Mouse (Mus musculus) midbrain, embryonic 14.5 days (tissue): ENCODE data around the gene Fam198a. TPM values are rescaled to one million over a fixed set of nuclear protein-coding genes. Genes with fewer than 3 reads are reported as not detected.
A peak's percentile ranks its signal among the peaks of the same experiment; 100 is the strongest.

Source experiments
- ATAC-seq: fragments of 200-750 bp; cut with Nextera tagmentation; 2 replicates; pipeline ENCODE4 v1.8.0; 2017; ENCODE audit warnings: moderate number of reproducible peaks, moderate library complexity; ENCODE audit not compliant: low FRiP score, low TSS enrichment
- DNase-seq: peaks from one replicate; pipeline ENCODE4 v3.0.0-alpha.2; 2015
- H3K27ac ChIP-seq: fragments of 300-500 bp; sonication (generic); replicated peaks from 2 replicates; pipeline ENCODE4 v1.5.1; 2014; ENCODE audit warnings: mild to moderate bottlenecking, low read depth, low read length, moderate library complexity
- H3K27me3 ChIP-seq: fragments of 300-500 bp; sonication (generic); 2 replicates; pipeline ENCODE4 v1.6.1; 2014; ENCODE audit warnings: low read length, control low read depth, mixed read lengths; ENCODE audit not compliant: control insufficient read depth, insufficient read depth
- H3K36me3 ChIP-seq: fragments of 300-500 bp; sonication (generic); 2 replicates; pipeline ENCODE4 v1.6.1; 2014; ENCODE audit warnings: low read length, control low read depth; ENCODE audit not compliant: control insufficient read depth, insufficient read depth
- H3K4me1 ChIP-seq: fragments of 300-500 bp; sonication (generic); 2 replicates; pipeline ENCODE4 v1.6.1; 2014; ENCODE audit warnings: mild to moderate bottlenecking, antibody characterized with exemption, low read length, control low read depth; ENCODE audit not compliant: control insufficient read depth, insufficient read depth
- H3K4me2 ChIP-seq: fragments of 300-500 bp; sonication (generic); 2 replicates; pipeline ENCODE4 v1.6.1; 2014; ENCODE audit warnings: mild to moderate bottlenecking, low read length, moderate library complexity
- H3K4me3 ChIP-seq: fragments of 300-500 bp; sonication (generic); replicated peaks from 2 replicates; pipeline ENCODE4 v1.5.1; 2014; ENCODE audit warnings: low read depth, low read length
- H3K9ac ChIP-seq: fragments of 300-500 bp; sonication (generic); replicated peaks from 2 replicates; pipeline ENCODE4 v1.6.1; 2014; ENCODE audit warnings: mild to moderate bottlenecking, low read length, moderate library complexity
- H3K9me3 ChIP-seq: fragments of 300-500 bp; sonication (generic); 2 replicates; pipeline ENCODE4 v1.6.1; 2016; ENCODE audit warnings: low read length, control low read depth, mixed read lengths; ENCODE audit not compliant: control insufficient read depth
- WGBS: fragments of 180-500 bp; shearing (Covaris S2); extraction: QIAGEN DNeasy Blood & Tissue Kit; methylation state at CpG from one replicate; pipeline ENCODE4 v1.1.7; 2014; 5-methylcytosine and 5-hydroxymethylcytosine counted together
- polyA plus RNA-seq: library from polyadenylated mRNA; unstranded; fragments of >200 nt; fragmentation: Nextera tagmentation; extraction: Ambion mirVana; gene quantifications from 2 replicates; pipeline ENCODE4 v1.2.1, GENCODE M21; 2014

Fam198a gene
- polyA plus RNA-seq, 1 experiment from 2014 or later: 0.80 TPM

DNA sequence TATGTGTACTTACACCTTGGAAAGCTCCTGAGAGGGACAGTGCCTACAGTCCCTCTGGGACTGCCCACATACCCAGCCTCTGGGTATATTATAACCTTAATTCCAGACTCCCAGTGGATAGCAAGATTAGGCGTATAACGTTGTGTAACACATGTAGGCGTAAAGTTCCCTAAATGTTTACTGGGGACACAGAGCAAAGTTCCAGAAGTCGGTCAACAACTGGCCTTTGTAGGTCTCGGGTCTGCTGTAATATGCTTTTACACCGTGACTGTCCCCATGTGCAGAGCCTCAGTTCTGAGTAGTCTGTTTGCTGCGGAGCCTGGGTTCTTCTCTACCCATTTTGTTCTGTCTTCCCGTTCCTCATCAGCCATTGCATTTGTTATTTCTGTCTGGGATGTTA is 27.3 kb upstream of the Fam198a start:
- DNase-seq (no peak), ATAC-seq (no peak)
- 90% methylated on average over 8 of the region's 8 CpGs for WGBS
- no peaks in the 10 kb centered on the region for H3K27me3 ChIP-seq
- H3K9me3 ChIP-seq: no peaks in the 10 kb centered on the region
- no peak overlapping the region for H3K9ac ChIP-seq
- no peaks in the 10 kb centered on the region for H3K4me1 ChIP-seq
- no peak overlapping the region for H3K4me3 ChIP-seq
- no peak overlapping the region for H3K4me2 ChIP-seq
- H3K27ac ChIP-seq: no peak overlapping the region
- H3K36me3 ChIP-seq: no peaks in the 10 kb centered on the region

DNA sequence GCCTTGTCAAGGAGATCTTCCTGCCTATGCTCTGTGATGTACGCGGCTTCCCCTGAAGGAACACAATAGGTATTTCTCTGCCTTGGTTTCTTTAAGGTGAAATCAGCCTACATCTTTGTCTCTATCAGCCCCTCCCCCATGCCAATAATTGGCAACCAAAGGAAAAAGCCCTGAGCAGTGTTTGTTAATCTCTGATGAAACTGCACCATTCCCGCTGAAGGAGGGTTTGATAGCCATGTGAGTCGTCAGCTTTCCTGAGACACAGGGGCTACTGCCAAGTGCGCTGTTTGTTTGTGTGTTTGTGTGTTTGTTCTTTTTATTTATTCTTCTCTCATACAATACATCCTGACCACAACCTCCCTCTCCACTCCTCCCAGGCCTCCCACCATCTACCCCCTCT is 26.9 kb upstream of the Fam198a start:
- H3K27ac ChIP-seq: no peak overlapping the region
- no peaks in the 10 kb centered on the region for H3K4me1 ChIP-seq
- no peaks in the 10 kb centered on the region for H3K27me3 ChIP-seq
- H3K4me2 ChIP-seq: no peak overlapping the region
- DNase-seq: no peak
- no peaks in the 10 kb centered on the region for H3K36me3 ChIP-seq
- no peaks in the 10 kb centered on the region for H3K9me3 ChIP-seq
- no peak overlapping the region for H3K9ac ChIP-seq
- WGBS: 73% methylated on average over 5 of the region's 5 CpGs
- no peak for ATAC-seq
- no peak overlapping the region for H3K4me3 ChIP-seq

DNA sequence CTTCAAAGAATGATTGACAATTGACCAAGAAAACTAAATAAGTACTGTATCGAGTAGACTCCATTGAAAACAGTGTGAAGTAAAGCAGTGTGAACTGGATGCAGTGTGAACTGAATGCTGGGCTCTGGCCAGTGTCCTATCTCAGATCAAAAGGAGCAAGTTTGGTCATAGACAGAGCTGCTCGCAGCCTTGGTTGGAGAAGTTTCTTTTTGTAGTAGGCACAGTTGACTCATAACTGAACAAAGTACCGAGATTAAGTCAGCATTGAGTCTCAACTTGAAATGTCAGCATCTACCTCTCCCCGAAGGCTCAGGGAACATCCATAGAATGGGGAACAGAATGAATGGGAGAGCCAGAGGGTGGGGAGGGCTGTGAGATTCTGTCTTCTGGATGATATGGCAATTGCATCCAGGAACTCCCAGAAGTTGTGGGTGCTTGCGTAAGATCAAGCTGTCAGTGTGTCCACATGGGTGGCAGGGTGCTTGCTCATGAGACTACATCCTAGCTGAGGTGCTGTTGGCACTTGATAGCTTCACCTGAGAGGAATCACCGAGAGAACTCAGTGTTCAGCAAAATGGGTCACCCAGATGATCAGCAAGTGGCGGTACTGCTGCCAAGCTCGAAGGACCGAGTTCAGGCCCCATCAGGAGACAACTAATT is 25.8 kb upstream of the Fam198a start:
- no peak for DNase-seq
- no peak overlapping the region for H3K4me2 ChIP-seq
- WGBS: 90% methylated on average over 9 of the region's 9 CpGs

DNA sequence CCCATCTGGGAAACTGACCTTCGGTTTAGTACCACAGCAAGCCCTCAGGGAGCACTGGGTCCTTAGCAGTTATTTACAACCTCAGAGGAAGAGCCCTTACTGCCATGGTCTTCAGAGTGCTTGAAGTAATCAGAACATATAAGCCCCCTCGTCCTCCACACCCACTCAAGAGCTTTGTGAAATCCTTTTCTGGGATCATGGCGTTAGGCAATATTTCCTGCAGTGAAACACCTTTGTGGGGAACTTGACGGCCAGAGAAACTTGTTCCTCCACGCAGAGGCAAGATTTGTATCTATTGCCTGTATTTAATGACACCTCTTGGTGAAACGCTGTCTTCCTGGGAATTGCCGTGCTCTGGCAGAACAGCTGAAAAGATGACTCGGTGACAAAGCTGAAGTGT is 24.8 kb upstream of the Fam198a start:
- H3K4me2 ChIP-seq: no peak overlapping the region
- H3K36me3 ChIP-seq: no peaks in the 10 kb centered on the region
- no peaks in the 10 kb centered on the region for H3K4me1 ChIP-seq
- H3K27ac ChIP-seq: no peak overlapping the region
- 79% methylated on average over 8 of the region's 8 CpGs for WGBS
- H3K9me3 ChIP-seq: no peaks in the 10 kb centered on the region
- no peak overlapping the region for H3K4me3 ChIP-seq
- no peak for DNase-seq
- no peak overlapping the region for H3K9ac ChIP-seq
- H3K27me3 ChIP-seq: no peaks in the 10 kb centered on the region
- no peak for ATAC-seq

More for the DNA sequence above, 25.8 kb upstream of the Fam198a start:
- ATAC-seq: no peak
- H3K9me3 ChIP-seq: no peaks in the 10 kb centered on the region
- H3K4me1 ChIP-seq: no peaks in the 10 kb centered on the region
- H3K27me3 ChIP-seq: no peaks in the 10 kb centered on the region
- H3K36me3 ChIP-seq: no peaks in the 10 kb centered on the region
- no peak overlapping the region for H3K27ac ChIP-seq
- no peak overlapping the region for H3K9ac ChIP-seq
- no peak overlapping the region for H3K4me3 ChIP-seq

DNA sequence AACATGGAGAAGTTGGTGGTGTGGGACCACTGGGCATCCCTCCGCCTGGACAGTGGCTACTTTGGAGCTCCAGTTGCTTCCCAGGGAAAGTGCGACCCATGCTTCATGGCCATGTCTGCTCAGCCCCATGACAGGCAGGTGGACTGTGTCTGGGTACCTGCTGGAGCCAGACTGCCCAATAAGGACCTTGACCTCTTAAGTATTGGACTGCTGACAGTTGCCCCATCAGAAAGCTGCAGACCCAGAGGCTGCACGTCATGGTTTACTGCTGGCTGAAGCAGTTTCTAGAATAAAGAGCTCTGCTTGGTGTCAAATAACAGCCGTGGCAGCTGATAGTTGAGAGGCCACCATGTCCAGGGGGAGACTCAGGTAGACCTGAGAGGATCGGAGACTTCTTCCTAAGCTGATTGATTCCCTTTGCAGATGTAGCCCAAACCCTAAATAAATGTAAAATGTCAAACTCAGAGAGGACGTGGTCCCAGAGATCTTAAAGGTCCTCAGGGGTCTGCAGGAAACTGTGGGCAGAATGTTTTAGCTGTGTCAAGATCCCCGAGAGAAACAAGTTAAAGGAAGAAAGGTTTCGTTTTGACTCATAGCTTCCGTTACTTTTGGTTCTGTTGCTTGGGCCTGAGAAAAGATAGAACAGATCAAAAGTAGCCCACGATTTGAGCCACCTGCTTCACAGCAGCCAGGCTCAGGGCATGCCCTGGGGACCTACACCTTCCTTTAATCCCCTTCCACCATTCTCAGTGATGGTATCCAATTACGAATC is 24.0 kb upstream of the Fam198a start:
- Histone ChIP-seq H3K27ac (no peak overlapping the region), H3K9ac (no peak overlapping the region), H3K36me3 (no peaks in the 10 kb centered on the region), H3K4me3 (no peak overlapping the region), H3K27me3 (no peaks in the 10 kb centered on the region), H3K4me1 (no peaks in the 10 kb centered on the region), H3K4me2 (no peak overlapping the region), H3K9me3 (no peaks in the 10 kb centered on the region)
- 66% methylated on average over 11 of the region's 11 CpGs for WGBS
- ATAC-seq (no peak), DNase-seq (no peak)

DNA sequence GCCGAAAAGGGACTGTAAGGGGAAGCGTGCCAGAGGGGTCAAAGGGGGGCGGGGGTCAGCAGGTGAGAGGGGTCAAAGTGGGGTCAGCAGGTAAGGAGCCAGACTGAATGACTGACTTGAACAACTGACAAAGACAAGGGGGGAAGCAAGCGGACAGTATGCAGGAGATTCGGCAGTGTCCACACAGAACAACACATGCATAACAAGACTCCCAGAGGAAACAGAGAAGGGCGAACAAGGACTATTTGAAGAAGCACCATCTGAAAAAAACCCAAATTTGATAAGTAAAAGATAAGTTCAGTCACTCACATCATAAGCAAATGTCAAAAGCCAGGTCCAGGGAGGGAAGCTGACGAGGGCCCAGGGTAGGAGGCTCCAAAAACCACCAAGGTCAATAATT is 23.1 kb upstream of the Fam198a start:
- H3K9me3 ChIP-seq: no peaks in the 10 kb centered on the region
- ATAC-seq (no peak), DNase-seq (no peak)
- H3K4me1 ChIP-seq: no peaks in the 10 kb centered on the region
- no peak overlapping the region for H3K4me3 ChIP-seq
- H3K36me3 ChIP-seq: no peaks in the 10 kb centered on the region
- no peak overlapping the region for H3K4me2 ChIP-seq
- WGBS: 85% methylated on average over 7 of the region's 7 CpGs
- no peak overlapping the region for H3K9ac ChIP-seq
- H3K27ac ChIP-seq: no peak overlapping the region
- H3K27me3 ChIP-seq: no peaks in the 10 kb centered on the region

DNA sequence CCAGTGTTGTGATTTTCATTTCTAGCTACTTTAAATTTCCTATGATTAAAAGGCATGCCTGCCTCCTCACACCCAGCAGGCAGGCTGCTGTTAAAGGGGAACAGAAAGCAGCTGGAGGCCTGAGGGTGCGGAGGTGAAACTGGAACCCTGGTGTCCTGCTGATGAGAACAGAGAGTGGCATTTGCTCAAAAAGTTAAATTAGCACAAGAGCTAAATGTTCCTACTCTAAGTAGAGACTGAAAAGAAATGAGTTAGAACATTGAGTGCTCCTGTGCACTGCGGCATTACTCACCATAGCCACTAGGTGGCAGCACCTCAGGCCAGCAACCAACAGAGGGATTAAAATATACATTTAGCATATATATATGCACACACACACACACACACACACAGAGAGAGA is 22.3 kb upstream of the Fam198a start:
- H3K27me3 ChIP-seq: no peaks in the 10 kb centered on the region
- no peak overlapping the region for H3K4me3 ChIP-seq
- no peak for ATAC-seq
- H3K9me3 ChIP-seq: no peaks in the 10 kb centered on the region
- H3K36me3 ChIP-seq: no peaks in the 10 kb centered on the region
- no peak overlapping the region for H3K9ac ChIP-seq
- no peak overlapping the region for H3K27ac ChIP-seq
- DNase-seq: peak; percentile 76
- no peak overlapping the region for H3K4me2 ChIP-seq
- 25% methylated on average over 2 of the region's 2 CpGs for WGBS
- no peaks in the 10 kb centered on the region for H3K4me1 ChIP-seq

DNA sequence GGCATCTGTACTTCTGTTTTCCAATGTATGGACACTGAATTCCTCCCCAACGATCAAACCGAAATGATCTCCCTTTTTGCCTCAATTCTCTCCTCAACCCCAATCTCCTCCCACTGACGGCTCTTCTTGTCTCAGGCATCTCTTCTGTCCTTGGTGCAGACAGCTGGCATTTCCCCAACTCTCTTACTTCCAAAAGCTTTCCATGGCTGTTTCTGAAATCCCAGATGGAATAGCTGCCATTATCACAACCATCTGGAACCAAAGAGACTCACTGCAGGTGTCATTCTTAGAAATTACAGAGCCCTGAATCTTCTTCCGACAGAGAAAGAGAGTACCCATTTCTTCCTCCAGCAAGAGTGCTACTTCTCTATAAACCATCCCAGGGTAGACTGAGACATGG is 15.9 kb upstream of the Fam198a start:
- Histone ChIP-seq H3K9ac (no peak overlapping the region), H3K36me3 (no peaks in the 10 kb centered on the region), H3K4me1 (no peaks in the 10 kb centered on the region), H3K4me3 (no peak overlapping the region), H3K27me3 (no peaks in the 10 kb centered on the region), H3K27ac (no peak overlapping the region), H3K4me2 (no peak overlapping the region), H3K9me3 (no peaks in the 10 kb centered on the region)
- ATAC-seq (no peak), DNase-seq (no peak)
- WGBS: 84% methylated on average over 4 of the region's 4 CpGs

DNA sequence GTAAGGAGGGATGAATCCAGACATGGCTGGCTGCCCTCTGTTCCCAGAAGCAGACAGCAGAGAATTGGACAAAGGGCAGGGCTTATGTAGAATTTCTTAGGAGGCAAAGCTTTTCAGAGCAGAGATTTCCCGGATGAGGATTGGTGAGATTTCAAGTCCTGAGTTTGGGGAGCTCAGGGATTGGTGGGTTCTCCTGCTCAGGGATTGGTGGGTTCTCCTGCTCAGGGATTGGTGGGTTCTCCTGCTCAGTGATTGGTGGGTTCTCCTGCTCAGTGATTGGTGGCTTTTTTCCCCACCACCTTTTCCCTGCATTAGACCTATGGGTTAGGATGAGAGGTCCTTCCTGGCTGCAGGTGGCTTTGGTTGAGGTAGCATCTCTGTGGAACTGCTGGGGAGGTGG is 13.8 kb upstream of the Fam198a start:
- H3K9ac ChIP-seq: no peak overlapping the region
- no peaks in the 10 kb centered on the region for H3K4me1 ChIP-seq
- H3K27me3 ChIP-seq: no peaks in the 10 kb centered on the region
- H3K36me3 ChIP-seq: no peaks in the 10 kb centered on the region
- peak overlapping the region; percentile 75 for H3K27ac ChIP-seq
- no peaks in the 10 kb centered on the region for H3K9me3 ChIP-seq
- DNase-seq (peak; percentile 34), ATAC-seq (peak; percentile 62)
- 60% methylated on average over 1 of the region's 1 CpGs for WGBS
- peak overlapping the region; percentile 37 for H3K4me3 ChIP-seq
- H3K4me2 ChIP-seq: peak overlapping the region; percentile 45
